Mouse (Mus musculus) 416B (cell line): ENCODE measurements around the gene Rangrf.
"Not testable (repeated sequence)": the region's sequence is repeated elsewhere in the genome, so short reads cannot be mapped to it uniquely, and the experiment has no call there.

ENCODE experiments used
- DNase-seq: peaks from one replicate; pipeline ENCODE4 v3.0.0; 2011; ENCODE audit warnings: low read depth

The Rangrf gene

GRCm38 (mm10) chr11:68946001-68946400, 29.0 kb downstream of the Rangrf start:
- no peak for DNase-seq

GRCm38 (mm10) chr11:68945245-68945644, 29.7 kb downstream of the Rangrf start:
- no peak for DNase-seq

- DNase-seq: no peak
These were observed 32.3 kb downstream of the Rangrf start for GRCm38 (mm10) chr11:68942731-68943130.

GRCm38 (mm10) chr11:68940516-68940915, 34.5 kb downstream of the Rangrf start:
- DNase-seq: no peak

GRCm38 (mm10) chr11:68939451-68940304, 35.3 kb downstream of the Rangrf start:
- peak; percentile 94 for DNase-seq

GRCm38 (mm10) chr11:68936951-68937350, 38.0 kb downstream of the Rangrf start:
- DNase-seq: not testable (repeated sequence)

GRCm38 (mm10) chr11:68933885-68934507, 41.0 kb downstream of the Rangrf start:
- no peak for DNase-seq

GRCm38 (mm10) chr11:68929947-68930346, 45.0 kb downstream of the Rangrf start:
- no peak for DNase-seq

GRCm38 (mm10) chr11:68926981-68927380, 48.0 kb downstream of the Rangrf start, which contains the start of gene Odf4:
Gene Odf4, minus strand, starts transcription at chr11:68927081.
- no peak for DNase-seq

GRCm38 (mm10) chr11:68924749-68925148, 50.2 kb downstream of the Rangrf start:
- no peak for DNase-seq

- DNase-seq: no peak
These were observed 51.8 kb downstream of the Rangrf start for GRCm38 (mm10) chr11:68923191-68923590.
